Mouse (Mus musculus) thymus, adult 2 months (tissue): ENCODE data around the gene Poc5.

Experiments
- CTCF ChIP-seq: fragments of 200-500 bp; IDR thresholded peaks from 2 replicates; pipeline ENCODE4 v1.5.1; 2012; ENCODE audit warnings: mild to moderate bottlenecking, control low read depth, low read length, moderate library complexity, borderline replicate concordance; ENCODE audit not compliant: control insufficient read depth, poor library complexity, insufficient read depth; ENCODE audit errors: extremely low read depth
- POLR2A ChIP-seq: fragments of 200-500 bp; IDR thresholded peaks from 2 replicates; pipeline ENCODE4 v1.6.1; 2012; ENCODE audit warnings: mild to moderate bottlenecking, low read length, control low read depth, moderate library complexity; ENCODE audit not compliant: control insufficient read depth, poor library complexity, insufficient read depth; ENCODE audit errors: extremely low read depth

DNA sequence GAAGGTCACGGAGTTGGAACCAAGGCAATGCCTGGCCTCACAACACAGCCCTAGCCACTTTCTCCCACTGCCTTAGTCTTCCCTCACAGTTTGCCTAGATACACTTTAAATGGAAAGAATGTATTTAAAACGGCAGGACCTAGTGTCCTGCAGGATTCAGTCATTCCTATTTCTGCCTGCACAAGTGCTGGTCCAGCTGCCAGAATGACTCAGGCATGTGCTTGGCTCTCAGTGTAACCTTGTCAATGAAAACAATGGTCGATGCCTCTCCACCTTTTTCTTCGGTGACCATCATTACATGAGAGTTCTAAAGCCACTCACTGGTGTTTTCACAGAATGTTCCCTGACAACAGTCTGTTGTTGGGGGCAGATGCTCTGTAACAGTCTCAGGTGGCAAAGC is 30.4 kb downstream of the Poc5 start:
- no peak for TF ChIP-seq CTCF
- no peak for TF ChIP-seq POLR2A
